Mouse (Mus musculus): ENCODE measurements at regions not wholly inside any gene's neighbourhood (a gene's known extent, or its start where the extent isn't known, plus 50 kb on each side); places are given as distances from the start of the nearest gene placed in this dataset.
A peak's percentile ranks its signal among the peaks of the same experiment; 100 is the strongest.

- DNase-seq: peak; percentile 7 to 10
Measured at GRCm38 (mm10) chr2:11853210-11853973, 75.7 kb downstream of the Ankrd16 start.

DNA sequence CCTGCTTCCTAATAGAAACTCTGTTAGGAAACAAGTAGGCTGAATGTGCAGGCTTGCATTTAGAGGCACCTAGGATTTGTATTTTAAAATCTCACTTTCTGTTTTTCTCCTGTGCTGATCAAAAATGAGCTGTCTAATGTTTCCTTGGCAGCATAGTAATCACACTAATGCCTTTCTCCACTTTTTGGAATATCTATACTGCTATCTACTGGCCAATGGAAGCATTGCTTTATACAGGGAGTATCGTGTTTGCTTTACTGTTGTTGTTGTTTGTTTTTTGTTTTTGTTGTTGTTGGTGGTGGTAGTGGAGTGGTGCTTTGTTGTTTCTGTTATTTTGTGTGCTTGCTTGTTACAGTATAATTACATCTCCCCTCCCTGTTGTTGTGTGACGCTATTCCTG, 92.3 kb downstream of the Ankrd16 start:
- DNase-seq: peak in 1 of 2 experiments; percentile 9

DNA sequence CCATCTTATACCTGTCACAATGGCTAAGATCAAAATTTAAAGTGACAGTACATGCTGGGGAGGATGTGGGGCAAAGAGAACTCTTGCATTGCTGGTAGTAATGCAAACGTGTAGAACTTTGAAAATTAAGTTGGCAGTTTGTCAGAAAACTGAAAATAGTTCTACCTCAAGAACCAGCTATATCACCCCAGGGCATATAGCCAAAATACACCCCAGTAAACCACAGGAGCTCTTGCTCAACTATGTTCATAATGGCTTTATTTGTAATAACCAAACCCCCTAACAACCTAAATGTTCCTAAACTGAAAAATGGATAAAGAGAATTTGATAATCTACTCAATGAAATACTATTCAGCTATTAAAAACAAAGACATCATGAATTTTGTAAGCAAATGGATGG, 102.3 kb downstream of the Ankrd16 start:
- no peak for DNase-seq

GRCm38 (mm10) chr2:11894792-11895568, 117.3 kb downstream of the Ankrd16 start:
- DNase-seq: no peak

DNA sequence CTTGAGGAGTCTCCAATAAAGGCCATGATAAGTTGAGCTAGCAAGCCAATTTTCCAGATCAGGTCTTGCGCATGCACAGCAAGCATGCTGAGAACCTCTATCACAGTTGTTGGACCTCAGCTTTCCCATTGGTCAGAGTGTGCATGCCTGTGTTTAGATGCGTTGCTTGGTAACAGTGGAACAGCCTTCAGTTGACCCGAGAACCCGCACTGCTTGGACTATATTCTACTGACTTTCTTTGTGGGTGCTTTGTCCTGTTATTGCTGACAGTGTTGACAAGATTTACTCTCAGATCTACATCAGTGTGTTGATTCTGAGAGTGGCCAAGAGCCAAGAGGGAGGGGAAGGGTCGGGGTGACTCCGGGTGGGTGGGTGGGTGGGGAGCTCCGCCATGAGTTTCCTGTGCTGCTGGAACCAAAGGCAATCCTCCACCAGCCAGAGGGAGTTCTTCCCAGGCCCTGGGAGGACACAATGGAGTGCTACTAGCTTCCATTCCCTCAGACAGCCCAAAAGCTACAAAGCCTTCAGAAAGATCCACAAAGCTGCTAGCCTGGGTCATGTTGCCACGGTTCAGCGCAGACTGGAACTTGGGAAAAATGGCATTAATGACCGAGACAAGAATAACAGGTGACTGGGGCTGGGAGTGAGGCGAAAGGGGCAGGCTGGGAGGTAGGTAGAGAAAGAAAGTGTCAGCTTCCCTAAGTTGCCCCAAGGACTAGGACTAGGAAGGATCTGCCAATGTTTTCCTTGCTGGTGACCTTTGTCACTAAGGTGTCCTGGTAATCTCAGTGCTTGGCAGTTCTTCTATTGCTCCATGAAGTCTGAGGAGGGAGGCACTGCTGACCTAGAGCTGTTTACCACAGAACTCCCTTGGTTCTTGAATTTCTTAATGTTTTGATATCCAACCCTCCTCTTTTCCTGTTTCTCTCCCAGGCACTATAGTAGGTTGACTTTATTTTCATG, 122.3 kb downstream of the Ankrd16 start:
- DNase-seq: no peak

GRCm38 (mm10) chr2:11914782-11915181, 137.1 kb downstream of the Ankrd16 start:
- no peak for DNase-seq

GRCm38 (mm10) chr2:11917373-11917772, 139.7 kb downstream of the Ankrd16 start:
- DNase-seq: no peak

GRCm38 (mm10) chr2:11918070-11918469, 140.4 kb downstream of the Ankrd16 start:
- no peak for DNase-seq

GRCm38 (mm10) chr2:11960777-11961176, 183.1 kb downstream of the Ankrd16 start:
- DNase-seq: no peak

- DNase-seq: no peak
Measured at GRCm38 (mm10) chr2:11965374-11965773, 187.7 kb downstream of the Ankrd16 start.

DNA sequence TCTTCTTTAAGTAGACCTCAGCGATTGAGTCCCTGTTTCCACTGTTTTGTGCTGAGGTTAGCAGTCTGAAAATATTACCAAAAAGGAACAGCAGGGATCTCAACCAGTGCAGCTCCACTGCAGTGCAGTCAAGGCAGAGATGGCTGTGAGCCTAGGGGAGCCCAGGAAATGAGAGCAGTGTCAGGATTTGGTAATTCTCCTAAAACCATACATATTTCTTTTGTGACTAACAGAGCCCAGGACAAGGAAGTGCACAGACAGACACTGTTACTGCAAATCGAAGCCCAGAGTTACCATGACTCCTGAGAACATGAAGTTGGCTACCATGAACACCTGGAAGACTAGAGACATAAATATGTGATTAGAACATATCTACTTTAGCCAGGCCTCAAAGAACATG, 189.3 kb downstream of the Ankrd16 start:
- DNase-seq: no peak

GRCm38 (mm10) chr2:11971972-11972371, 194.3 kb downstream of the Ankrd16 start:
- no peak for DNase-seq

GRCm38 (mm10) chr2:12001938-12002899, 224.5 kb downstream of the Ankrd16 start:
- peak; percentile 26 to 63 for DNase-seq

- no peak for DNase-seq
Measured at GRCm38 (mm10) chr2:12004330-12004729, 226.7 kb downstream of the Ankrd16 start.

- DNase-seq: no peak
Measured at GRCm38 (mm10) chr2:12007201-12007600, 229.5 kb downstream of the Ankrd16 start.

- DNase-seq: peak; percentile 53 to 54
Measured at GRCm38 (mm10) chr2:12011441-12011840, 233.8 kb downstream of the Ankrd16 start.

DNA sequence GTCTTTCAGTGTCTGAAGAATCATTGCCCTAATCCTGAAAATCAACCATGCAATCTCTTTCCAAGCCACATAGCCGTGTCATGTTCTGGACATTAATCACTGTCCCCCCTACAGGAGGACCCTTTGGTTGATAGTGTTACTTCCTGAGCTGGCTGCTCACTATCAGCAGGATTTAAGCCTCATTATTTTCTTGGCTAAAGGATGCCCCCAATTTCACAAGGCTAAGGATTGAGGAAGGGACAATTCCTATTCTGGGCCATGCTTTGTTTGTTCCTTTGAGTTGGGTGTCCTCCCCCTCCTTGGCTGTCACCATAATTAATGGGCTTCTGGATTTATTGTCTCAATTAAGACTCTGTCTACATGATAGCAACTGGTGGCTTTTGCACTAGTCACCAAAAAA, 241.9 kb downstream of the Ankrd16 start:
- DNase-seq: no peak

DNA sequence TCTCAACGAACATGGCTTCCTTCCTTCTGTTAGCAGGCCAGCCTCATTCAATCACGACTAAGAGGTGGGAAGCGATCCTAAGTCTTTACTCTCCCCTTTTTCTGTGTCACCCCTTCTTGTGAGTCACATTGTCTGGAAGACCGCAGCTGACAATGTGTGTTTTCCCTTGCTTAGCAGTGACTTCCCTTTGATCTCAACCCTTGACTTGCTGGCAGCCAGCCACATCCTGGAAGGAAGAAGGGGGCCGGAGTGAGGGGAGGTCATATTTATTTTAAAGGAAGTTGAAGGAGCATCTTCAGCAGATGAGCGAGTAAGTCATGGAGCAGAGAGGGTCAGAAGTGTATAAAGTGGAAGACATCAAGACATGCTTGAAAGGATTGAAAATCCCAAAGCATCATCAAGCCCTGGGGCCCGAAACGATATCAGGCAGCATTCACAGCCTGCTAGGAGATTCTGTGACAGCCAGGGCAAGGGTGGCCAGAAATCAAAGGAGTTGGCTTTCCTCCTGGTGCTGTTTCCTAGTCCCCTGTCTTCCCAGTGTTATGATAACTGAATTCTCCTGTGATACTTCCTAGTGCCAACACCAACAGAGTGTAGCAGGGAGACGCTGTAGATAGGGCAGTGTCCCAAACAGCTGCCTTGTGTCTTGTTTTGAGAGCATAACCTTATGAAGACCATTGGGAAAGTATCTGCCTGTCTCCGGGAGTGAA, 245.9 kb downstream of the Ankrd16 start:
- DNase-seq: peak; percentile 48 to 49

- DNase-seq: no peak
Measured at GRCm38 (mm10) chr2:12026220-12026619, 248.5 kb downstream of the Ankrd16 start.

GRCm38 (mm10) chr2:12033518-12034322, 256.0 kb downstream of the Ankrd16 start:
- peak in 1 of 2 experiments; percentile 5 for DNase-seq
